Mouse (Mus musculus): Measurements from ENCODE around the gene Olfr1477. TPM values are rescaled to one million over a fixed set of nuclear protein-coding genes. Genes with fewer than 3 reads are reported as not detected.
"Not testable (repeated sequence)": the region's sequence is repeated elsewhere in the genome, so short reads cannot be mapped to it uniquely, and the experiment has no call there.

The Olfr1477 gene
- not detected for total RNA-seq (2021)
- long read RNA-seq, experiment 1: 0 reads
- long read RNA-seq, experiment 2: 0 reads

GRCm38 (mm10) chr19:13500246-13500645 is at the start of gene Olfr1477:
Gene Olfr1477 (plus strand): TSS chr19:13500546.
- intact Hi-C loops (cut with DNase I): no loop called here
- no peak for DNase-seq (ENCODE audit: low spot score in 2 of 2)

DNA sequence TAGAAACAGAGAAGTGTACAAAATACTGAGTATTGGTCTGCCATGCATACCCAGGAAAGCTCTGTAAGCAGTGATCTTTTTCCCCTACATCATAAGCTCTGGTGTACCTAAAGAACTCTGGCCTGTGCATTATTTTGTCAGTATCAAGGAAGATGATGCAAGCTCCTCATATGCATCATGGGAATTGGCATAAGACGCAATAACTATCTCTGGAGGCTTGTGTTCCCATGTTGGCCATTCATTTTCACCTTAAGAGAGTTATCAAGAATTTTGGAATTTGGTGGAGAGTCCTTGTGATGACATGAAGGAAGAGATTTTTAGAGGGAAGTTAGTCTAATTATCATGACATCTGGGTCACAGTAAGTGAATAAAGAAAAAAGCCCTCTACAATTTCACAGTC is 44.4 kb upstream of the Olfr1477 start, which contains the start of gene Olfr1472:
Olfr1472 (minus strand) TSS at position 101 of the 400 bp plus-strand sequence.
- no peak for DNase-seq (ENCODE audit: low spot score in 2 of 2)
- intact Hi-C loops (cut with DNase I): no loop called here

GRCm38 (mm10) chr19:13469265-13469664 is 31.1 kb upstream of the Olfr1477 start, which contains the start of gene Olfr1474:
Gene Olfr1474 (plus strand): TSS chr19:13469565.
- DNase-seq (ENCODE audit: low spot score in 2 of 2); intact Hi-C loops (cut with DNase I): not testable (repeated sequence)

- intact Hi-C loops (cut with DNase I): no loop called here
These were observed 20.2 kb upstream of the Olfr1477 start, which contains the start of gene Olfr1475 for GRCm38 (mm10) chr19:13480096-13480495. Gene Olfr1475 (minus strand): TSS chr19:13480196.

GRCm38 (mm10) chr19:13527613-13528012 is 27.3 kb downstream of the Olfr1477 start, which contains the start of gene Olfr1480:
Gene Olfr1480 (plus strand): TSS chr19:13527913.
- intact Hi-C loops (cut with DNase I): no loop called here
- DNase-seq (ENCODE audit: low spot score in 2 of 2): no peak

More at GRCm38 (mm10) chr19:13480096-13480495, 20.2 kb upstream of the Olfr1477 start, which contains the start of gene Olfr1475:
- DNase-seq (ENCODE audit: low spot score in 2 of 2): no peak

Other genes with a start within 250 kb of the Olfr1477 start
- gene Olfr1465, start 185.0 kb upstream of the Olfr1477 start, total RNA-seq (2021): not detected
- gene Olfr1466, start 161.7 kb upstream of the Olfr1477 start, total RNA-seq (2021): not detected
- not detected for gene Olfr1467, start 138.3 kb upstream of the Olfr1477 start, total RNA-seq (2021)
- not detected for gene Olfr1469, start 92.7 kb upstream of the Olfr1477 start, total RNA-seq (2021)
- not detected for gene Olfr1471, start 57.1 kb upstream of the Olfr1477 start, total RNA-seq (2021)
- gene Olfr1472, start 44.5 kb upstream of the Olfr1477 start, total RNA-seq (2021): not detected
- not detected for gene Olfr1474, start 31.0 kb upstream of the Olfr1477 start, total RNA-seq (2021)
- gene Olfr1475, start 20.4 kb upstream of the Olfr1477 start, total RNA-seq (2021): not detected
- gene Olfr1480, start 27.4 kb downstream of the Olfr1477 start, total RNA-seq (2021): not detected
- not detected for gene Olfr1484, start 83.0 kb downstream of the Olfr1477 start, total RNA-seq (2021)
- gene Olfr1487, start 116.8 kb downstream of the Olfr1477 start, total RNA-seq (2021): not detected
- not detected for gene Olfr1489, start 131.1 kb downstream of the Olfr1477 start, total RNA-seq (2021)
- not detected for gene Olfr1490, start 150.5 kb downstream of the Olfr1477 start, total RNA-seq (2021)
- not detected for gene Olfr1491, start 196.7 kb downstream of the Olfr1477 start, total RNA-seq (2021)
- gene Olfr1493-ps1, start 222.7 kb downstream of the Olfr1477 start, total RNA-seq (2021): not detected
- not detected for gene Olfr1494, start 239.2 kb downstream of the Olfr1477 start, total RNA-seq (2021)

Measured in left cerebral cortex, postnatal 14 days (tissue).